Mouse (Mus musculus): ENCODE data around the gene Pkd1l3.

The Pkd1l3 gene

DNA sequence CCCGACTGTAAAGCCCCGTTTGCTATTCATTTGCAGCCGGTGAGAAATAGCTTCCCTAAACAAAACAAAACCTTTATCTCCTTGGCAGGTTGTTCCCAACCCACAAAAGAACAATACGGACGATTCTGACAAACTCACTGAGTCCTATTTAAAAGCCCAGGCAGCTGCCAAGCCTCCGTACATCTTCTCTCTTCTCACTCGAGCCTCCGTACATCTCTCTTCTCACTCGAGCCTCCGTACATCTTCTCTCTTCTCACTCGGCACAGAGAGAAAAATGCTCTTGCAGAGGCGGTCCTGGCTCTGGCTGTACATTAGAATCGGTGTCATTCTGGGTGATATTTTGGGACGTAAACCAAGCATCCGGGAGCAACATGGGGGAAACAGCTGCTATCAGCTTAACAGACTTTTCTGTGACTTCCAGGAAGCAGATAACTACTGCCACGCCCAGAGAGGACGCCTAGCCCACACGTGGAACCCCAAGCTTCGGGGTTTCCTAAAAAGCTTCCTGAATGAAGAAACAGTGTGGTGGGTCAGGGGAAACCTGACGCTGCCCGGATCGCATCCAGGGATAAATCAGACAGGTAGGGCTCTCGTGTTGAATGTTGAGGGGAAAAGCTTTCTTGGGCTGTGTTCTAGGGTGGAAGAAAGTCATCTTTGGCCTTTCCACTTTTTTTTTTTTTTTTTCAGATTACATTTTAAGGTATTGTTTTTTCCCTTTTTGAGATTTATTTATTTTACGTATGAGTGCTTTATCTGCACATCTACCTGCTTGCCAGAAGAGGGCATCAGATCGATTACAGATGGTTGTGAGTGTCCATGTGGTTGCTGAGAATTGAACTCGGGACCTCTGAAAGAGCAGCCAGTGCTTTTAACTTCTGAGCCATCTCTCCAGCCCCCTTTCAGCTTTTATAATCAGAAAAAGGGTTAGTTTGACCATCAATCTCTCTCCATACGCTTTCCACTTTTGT, at the start of gene Pkd1l3:
Gene Pkd1l3, plus strand, starts transcription at position 275 of the 968 bp plus-strand sequence.
- DNase-seq = peak; percentile 63

DNA sequence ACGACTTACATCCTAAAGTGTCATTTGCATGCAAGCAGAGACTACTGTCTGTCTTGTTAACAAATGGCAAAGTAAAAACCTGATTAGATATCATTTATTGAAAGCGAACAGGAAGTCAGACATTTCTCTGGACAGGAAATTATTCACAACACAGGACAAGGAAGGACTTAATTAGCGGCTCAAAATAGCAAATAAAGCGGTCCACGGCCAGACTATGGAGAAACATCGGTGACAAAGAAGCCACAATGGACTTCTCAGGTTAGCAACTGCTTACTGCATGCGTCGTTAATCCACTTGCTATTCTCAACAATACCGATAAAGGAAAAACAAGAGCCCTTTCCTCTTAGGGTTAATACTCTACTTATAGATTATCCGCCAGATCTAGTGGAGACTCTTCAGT, 49.6 kb upstream of the Pkd1l3 start:
- DNase-seq = no peak

GRCm38 (mm10) chr8:109565498-109566333, 48.6 kb upstream of the Pkd1l3 start, which contains the start of the genes Dhx38 and Txnl4b:
TSS of gene Dhx38 (minus strand) at chr8:109565861.
TSS of gene Txnl4b (plus strand) at chr8:109565892.
- DNase-seq = peak; percentile 96

DNA sequence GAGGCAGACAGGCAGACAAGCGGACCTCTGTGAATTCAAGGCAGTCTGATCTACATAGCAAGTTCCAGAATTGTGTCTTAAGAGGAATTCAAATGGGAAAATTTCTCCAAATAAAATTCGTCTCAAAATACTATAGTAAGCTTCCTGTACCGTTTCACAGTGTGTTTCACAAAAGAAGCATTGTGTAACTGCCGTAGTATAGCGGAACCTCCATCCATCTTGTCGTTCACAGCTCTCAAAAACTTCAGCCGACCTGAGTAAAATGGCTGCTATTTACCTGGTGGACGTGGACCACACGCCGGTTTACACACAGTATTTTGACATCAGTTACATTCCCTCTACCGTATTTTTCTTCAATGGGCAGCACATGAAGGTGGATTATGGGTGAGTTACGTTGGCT, 43.2 kb upstream of the Pkd1l3 start:
- DNase-seq = no peak

GRCm38 (mm10) chr8:109576311-109576710, 38.0 kb upstream of the Pkd1l3 start:
- no peak for DNase-seq

DNA sequence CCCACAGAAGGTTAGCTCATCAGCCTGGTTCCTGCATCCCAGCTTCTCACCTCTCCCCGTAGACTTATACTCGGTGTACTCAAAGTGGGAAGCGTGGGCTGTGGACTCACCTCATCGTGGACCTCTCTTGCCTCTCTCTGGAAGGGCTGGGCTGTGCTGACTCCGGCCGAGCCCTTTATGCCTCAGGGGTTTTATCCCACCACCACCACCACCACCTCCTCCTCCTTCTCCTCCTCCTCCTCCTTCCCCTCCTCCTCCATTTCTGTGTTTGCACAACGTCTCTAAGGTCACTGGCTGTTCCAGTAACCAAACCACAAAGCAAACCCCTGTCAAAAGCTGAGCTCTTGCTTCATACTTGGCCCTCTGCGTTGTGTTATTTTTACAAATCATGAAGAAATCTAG, 35.4 kb upstream of the Pkd1l3 start, which contains the start of gene Hp:
Gene Hp, minus strand, starts transcription at position 273 of the 402 bp plus-strand sequence.
- DNase-seq = no peak

GRCm38 (mm10) chr8:109584293-109584692, 30.0 kb upstream of the Pkd1l3 start:
- no peak for DNase-seq

- DNase-seq = no peak
Measured at GRCm38 (mm10) chr8:109584830-109585229, 29.5 kb upstream of the Pkd1l3 start.

- no peak for DNase-seq
Measured at GRCm38 (mm10) chr8:109585652-109586051, 28.7 kb upstream of the Pkd1l3 start.

- peak; percentile 34 for DNase-seq
Measured at GRCm38 (mm10) chr8:109586972-109587504, 27.3 kb upstream of the Pkd1l3 start.

DNA sequence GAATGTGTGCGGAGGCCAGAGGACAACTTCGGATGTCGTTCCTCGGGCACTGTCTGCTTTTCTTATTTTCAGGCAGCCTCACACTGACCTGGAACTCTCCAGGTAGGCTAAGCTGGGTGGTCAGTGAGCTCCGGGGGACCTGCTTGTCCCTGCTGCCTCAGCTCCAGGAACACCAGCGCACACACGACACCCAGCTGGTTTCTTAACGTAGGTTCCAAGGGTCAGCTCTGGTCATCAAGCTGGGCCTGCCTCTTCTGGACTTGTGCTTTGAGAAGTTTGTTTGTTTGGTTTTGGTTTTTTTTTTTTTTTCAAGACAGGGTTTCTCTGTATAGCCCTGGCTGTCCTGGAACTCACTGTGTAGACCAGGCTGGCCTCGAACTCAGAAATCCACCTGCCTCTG, 23.4 kb upstream of the Pkd1l3 start:
- no peak for DNase-seq

DNA sequence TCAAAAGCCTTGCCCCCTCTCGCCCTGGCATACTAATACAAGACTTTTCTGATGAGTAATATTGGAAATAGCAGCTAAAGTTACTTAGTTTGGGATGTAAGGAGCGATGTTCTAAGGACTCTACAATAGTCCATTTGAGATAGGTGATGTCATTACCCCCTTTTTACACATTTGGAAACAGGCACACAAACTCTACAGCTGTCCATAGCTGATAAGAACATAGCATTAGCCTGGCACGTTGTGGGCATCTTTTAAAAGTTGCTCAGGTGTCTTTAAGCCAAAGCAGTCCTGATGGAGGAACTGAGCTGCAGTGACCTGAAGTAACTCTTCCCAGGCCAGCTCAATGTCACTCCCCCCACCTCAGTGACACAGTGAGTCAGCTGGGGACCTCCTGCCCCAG, 22.9 kb upstream of the Pkd1l3 start:
- DNase-seq = no peak

- DNase-seq = no peak
Measured at GRCm38 (mm10) chr8:109592164-109592563, 22.2 kb upstream of the Pkd1l3 start.

DNA sequence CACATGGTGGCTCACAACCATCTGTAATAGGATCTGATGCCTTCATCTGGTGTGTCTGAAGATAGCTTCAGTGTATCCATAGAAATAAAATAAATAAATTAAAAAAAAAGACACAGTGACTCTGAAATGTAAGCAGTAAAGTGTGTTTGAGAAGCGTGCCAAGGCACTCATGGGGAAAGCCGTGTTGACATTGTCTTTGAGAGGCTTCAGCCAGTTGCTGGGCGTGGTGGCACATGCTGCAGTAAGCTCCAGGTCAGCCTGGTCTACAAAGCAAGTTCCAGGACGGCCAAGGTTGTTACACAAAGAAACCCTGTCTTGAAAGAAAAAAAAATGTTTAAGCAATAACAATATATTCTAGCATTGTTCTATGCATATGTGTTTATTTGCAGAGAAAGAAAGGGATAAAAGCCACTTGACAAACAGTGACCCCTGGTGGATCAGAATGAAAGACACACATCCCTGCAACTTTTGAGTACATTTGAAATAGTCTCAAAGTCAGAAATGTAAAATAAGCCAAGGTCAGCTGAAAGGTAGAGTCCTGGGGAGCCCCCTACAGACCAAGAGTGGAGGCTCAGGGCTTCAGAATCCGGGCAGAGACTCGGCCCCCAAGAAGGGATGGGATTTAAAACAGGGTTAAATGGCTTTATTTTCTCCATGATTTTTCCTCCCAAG, 21.1 kb upstream of the Pkd1l3 start:
- DNase-seq = no peak

DNA sequence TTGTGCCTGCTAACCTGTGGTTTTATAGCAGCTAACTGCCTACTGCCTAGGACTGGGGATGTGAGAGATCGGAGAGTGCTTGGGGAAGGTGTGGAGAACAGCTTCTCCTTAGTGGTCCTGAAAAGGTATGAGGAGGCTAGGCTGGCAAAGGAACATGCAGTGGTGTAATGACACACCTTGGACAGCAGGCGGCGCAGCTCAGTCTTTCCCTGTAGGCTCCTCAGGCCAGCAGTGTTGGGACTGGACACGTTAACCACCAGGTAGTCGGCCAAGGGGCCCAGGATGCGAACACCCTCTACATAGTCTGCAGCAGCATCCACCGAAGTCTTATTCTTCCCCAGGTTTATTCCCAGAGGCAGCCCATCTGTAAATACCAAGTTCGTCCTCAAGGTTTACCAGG, 18.5 kb upstream of the Pkd1l3 start:
- DNase-seq = peak; percentile 70

GRCm38 (mm10) chr8:109606725-109607124, 7.6 kb upstream of the Pkd1l3 start:
- no peak for DNase-seq

DNA sequence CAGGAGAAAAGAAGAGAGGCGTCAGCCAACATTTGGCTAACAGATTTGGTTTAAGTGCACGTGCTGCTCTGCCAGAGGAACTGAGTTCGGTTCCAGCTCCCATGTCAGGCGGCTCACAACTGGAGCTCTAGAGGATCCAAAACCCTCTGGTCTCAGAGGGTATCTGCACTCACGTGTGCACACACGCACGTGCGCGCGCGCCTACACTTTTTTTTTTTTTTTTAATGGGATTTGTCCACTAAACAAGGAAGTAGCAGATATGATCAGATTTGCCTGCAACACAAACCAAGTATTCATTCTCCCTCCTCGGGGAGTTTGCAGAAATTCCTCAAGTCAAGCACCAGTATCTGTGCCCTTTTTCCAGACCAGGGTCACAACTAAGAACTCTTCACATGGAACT, 6.7 kb upstream of the Pkd1l3 start:
- no peak for DNase-seq

DNA sequence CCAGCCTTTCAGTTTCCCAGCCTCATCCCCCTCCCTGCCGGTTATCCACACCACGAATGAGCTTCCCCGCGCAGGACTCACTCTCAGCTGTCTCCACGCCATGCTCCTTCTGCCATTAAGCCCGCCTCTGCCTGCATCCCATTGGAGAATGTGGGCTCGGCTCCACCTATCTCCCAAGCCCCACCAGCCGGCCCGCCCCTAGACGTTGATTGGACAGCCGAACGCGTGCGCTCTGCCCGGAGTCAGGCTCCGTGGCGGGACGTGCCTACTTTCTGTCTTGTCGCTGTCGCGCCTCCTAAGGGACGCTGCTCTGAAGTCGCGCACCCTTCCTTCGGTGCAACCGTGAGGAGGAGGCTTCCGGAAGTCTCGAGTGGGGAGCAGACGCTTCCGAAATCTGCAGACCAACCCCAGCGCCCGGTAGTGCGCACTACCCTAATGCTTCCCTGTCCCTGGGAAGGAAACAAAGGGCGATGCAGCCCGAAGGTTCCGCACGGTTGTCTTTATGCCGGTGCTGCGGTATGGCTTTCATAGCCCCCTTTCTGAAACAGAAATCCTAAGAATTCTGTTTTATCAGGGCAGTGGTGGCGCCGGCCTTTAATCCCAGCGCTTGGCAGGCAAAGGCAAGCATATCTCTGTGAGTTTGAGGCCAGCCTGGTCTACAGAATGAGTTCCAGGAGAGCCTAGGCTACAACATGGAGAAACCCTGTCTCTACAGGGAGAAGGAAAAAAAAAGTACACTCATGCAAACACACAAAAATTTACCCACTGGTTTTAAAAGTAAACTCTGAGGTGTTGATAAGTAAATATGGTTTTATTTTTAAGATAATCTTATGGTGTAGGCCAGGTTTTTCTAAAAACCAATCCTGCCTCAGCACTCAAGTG, 5.8 kb upstream of the Pkd1l3 start, which contains the start of gene Dhodh:
Gene Dhodh, minus strand, starts transcription at position 403 of the 882 bp plus-strand sequence.
- DNase-seq = peak; percentile 97

DNA sequence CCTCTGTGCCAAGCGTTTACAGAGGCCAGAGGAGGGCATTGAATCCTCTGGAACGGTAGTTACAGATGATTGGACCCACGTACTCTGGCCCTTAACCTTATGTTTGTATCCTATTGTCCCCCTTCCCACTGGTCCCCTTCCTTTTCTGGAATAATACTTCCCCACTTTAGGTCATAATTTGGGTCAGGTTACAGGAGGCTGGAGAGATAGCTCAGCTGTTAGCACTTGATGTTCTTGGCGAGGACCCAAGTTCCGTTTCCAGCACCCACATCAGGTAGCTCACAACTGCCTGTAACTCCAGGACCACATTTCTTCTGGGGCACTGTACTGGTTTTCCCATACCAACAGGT, 5.2 kb upstream of the Pkd1l3 start:
- no peak for DNase-seq

DNA sequence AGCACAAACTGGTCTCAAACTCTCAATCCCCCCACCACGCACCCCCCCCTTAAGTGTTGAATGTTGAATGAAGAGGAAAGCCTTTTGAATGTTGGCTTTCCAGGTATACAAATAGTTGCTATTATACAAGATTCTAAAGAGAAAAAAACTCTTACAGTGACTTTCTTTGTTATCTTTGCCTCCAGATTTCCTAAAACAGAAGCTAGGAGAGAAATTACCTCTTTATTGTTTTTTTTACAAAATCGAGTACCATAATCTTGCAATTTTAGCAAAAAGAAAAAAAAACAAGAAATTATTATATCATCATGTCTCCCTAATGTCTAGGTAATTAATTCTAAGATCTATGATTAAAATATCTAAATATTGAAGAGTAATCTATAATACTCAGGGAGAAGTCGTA, 1.3 kb downstream of the Pkd1l3 start:
- no peak for DNase-seq

DNA sequence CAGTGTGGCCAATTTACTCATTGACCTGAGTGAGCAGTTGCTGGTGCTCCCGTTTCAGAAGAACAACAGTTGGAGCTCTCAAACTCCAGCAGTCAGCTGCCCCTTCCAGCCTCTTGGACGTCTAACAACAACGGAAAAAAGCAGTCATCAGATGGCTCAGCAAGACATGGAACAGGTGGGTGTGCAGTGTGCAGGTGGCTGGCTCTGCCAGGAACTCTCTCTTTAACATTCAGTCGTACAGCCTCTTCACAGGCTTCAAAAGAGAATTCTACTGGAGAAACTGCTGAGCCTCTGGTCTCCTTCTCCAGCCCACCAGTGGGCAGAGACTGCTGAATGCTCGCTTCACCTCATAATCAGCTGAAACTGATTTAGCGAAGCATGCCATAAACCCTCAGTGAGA, 14.3 kb downstream of the Pkd1l3 start:
- DNase-seq = no peak

DNA sequence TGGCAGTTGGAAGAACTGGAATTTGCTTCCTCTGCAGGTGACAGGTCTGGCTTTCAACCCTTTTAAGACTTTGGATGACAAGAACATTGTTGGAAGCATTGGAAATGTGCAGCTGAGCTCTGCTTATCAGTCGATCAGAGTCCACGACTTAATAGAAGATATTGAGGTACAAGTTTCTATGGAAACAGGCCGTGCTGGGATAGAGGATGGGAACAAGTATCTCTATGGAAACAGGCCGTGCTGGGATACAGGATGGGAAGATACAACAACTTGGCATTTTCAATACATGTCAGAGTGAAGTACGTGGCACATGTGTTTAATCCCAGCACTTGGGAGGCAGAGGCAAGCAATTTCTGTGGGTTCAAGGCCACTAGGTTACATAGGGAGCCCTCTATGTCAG, 18.2 kb downstream of the Pkd1l3 start:
- DNase-seq = no peak

Data from liver (tissue).